Mouse (Mus musculus) limb, embryonic 14.5 days (tissue): ENCODE measurements around the gene Tspan14. TPM values are rescaled to one million over a fixed set of nuclear protein-coding genes. Genes with fewer than 3 reads are reported as not detected.

Experiments
- ATAC-seq: fragments of 200-750 bp; cut with Nextera tagmentation; 2 replicates; pipeline ENCODE4 v1.8.0; 2017; ENCODE audit warnings: low read depth, moderate number of reproducible peaks, moderate TSS enrichment; ENCODE audit not compliant: low FRiP score
- DNase-seq: peaks from one replicate; pipeline ENCODE4 v3.0.0-alpha.2; 2015; ENCODE audit warnings: low spot score
- H3K27ac ChIP-seq: fragments of 300-500 bp; sonication (generic); replicated peaks from 2 replicates; pipeline ENCODE4 v1.5.1; 2014; ENCODE audit warnings: low read depth, mild to moderate bottlenecking, low read length, moderate library complexity, mixed read lengths
- H3K27me3 ChIP-seq: fragments of 300-500 bp; sonication (generic); 2 replicates; pipeline ENCODE4 v1.6.1; 2014; ENCODE audit warnings: low read length, mixed read lengths; ENCODE audit not compliant: control insufficient read depth, insufficient read depth
- H3K36me3 ChIP-seq: fragments of 300-500 bp; sonication (generic); 2 replicates; pipeline ENCODE4 v1.6.1; 2014; ENCODE audit warnings: mild to moderate bottlenecking, low read length, moderate library complexity, mixed read lengths; ENCODE audit not compliant: control insufficient read depth, insufficient read depth
- H3K4me1 ChIP-seq: fragments of 300-500 bp; sonication (generic); 2 replicates; pipeline ENCODE4 v1.6.1; 2014; ENCODE audit warnings: antibody characterized with exemption, low read length, mixed read lengths; ENCODE audit not compliant: control insufficient read depth, insufficient read depth
- H3K4me2 ChIP-seq: fragments of 300-500 bp; sonication (generic); replicated peaks from 2 replicates; pipeline ENCODE4 v1.6.1; 2014; ENCODE audit warnings: low read depth, mild to moderate bottlenecking, low read length, moderate library complexity; ENCODE audit not compliant: severe bottlenecking
- H3K4me3 ChIP-seq: fragments of 300-500 bp; sonication (generic); replicated peaks from 2 replicates; pipeline ENCODE4 v1.5.1; 2014; ENCODE audit warnings: low read length
- H3K9ac ChIP-seq: fragments of 300-500 bp; sonication (generic); 2 replicates; pipeline ENCODE4 v1.6.1; 2014; ENCODE audit warnings: mild to moderate bottlenecking, low read depth, low read length, moderate library complexity; ENCODE audit not compliant: severe bottlenecking
- H3K9me3 ChIP-seq: fragments of 300-500 bp; sonication (generic); 2 replicates; pipeline ENCODE4 v1.6.1; 2016; ENCODE audit warnings: low read length; ENCODE audit not compliant: control insufficient read depth
- POLR2A ChIP-seq: fragments of 200-500 bp; IDR thresholded peaks from 2 replicates; pipeline ENCODE4 v1.8.0; 2012; ENCODE audit warnings: inconsistent platforms, mild to moderate bottlenecking, moderate library complexity, borderline replicate concordance; ENCODE audit not compliant: insufficient read depth, insufficient read length; ENCODE audit errors: extremely low read depth
- WGBS: fragments of 180-500 bp; shearing (Covaris S2); extraction: QIAGEN DNeasy Blood & Tissue Kit; methylation state at CpG from one replicate; pipeline ENCODE4 v1.1.7; 2014; 5-methylcytosine and 5-hydroxymethylcytosine counted together
- polyA plus RNA-seq, 2 experiments: library from polyadenylated mRNA; depleted of rRNA in 1 of 2; stranded (reverse) in 1 of 2; unstranded in 1 of 2; fragments of >200 nt; fragmentation: Nextera tagmentation in 1 of 2; extraction: Ambion mirVana in 1 of 2; gene quantifications; 2 replicates each; pipeline versions ENCODE4 v1.2.1 to v1.2.3; 2012 to 2014

Tspan14 gene
- polyA plus RNA-seq, 2 experiments = 75.2 to 75.5 TPM

- no peak for TF ChIP-seq POLR2A
- peaks cover 73% of the 10 kb centered on the region for H3K36me3 ChIP-seq
- ATAC-seq (no peak), DNase-seq (no peak)
- 89% methylated on average over 9 of the region's 9 CpGs for WGBS
- no peaks in the 10 kb centered on the region for H3K4me1 ChIP-seq
- no peaks in the 10 kb centered on the region for H3K27me3 ChIP-seq
- H3K4me3 ChIP-seq = no peak overlapping the region
- no peak overlapping the region for H3K9ac ChIP-seq
- H3K27ac ChIP-seq = no peak overlapping the region
- H3K9me3 ChIP-seq = no peaks in the 10 kb centered on the region
- H3K4me2 ChIP-seq = no peak overlapping the region
Observed at GRCm38 (mm10) chr14:40908763-40909162, 57.8 kb downstream of the Tspan14 start.

- H3K4me1 ChIP-seq = no peaks in the 10 kb centered on the region
- no peak overlapping the region for H3K9ac ChIP-seq
- TF ChIP-seq POLR2A = no peak
- DNase-seq (no peak), ATAC-seq (no peak)
- H3K27ac ChIP-seq = no peak overlapping the region
- no peaks in the 10 kb centered on the region for H3K27me3 ChIP-seq
- no peaks in the 10 kb centered on the region for H3K9me3 ChIP-seq
- H3K36me3 ChIP-seq = peaks cover 60% of the 10 kb centered on the region
- H3K4me3 ChIP-seq = no peak overlapping the region
- 83% methylated on average over 9 of the region's 9 CpGs for WGBS
- H3K4me2 ChIP-seq = no peak overlapping the region
Observed at GRCm38 (mm10) chr14:40906770-40907169, 59.8 kb downstream of the Tspan14 start.

- Histone ChIP-seq H3K27ac (no peak overlapping the region), H3K9ac (no peak overlapping the region), H3K36me3 (peaks cover 53% of the 10 kb centered on the region), H3K4me1 (no peaks in the 10 kb centered on the region), H3K4me2 (no peak overlapping the region), H3K4me3 (no peak overlapping the region), H3K9me3 (no peaks in the 10 kb centered on the region), H3K27me3 (no peaks in the 10 kb centered on the region)
- DNase-seq (no peak), ATAC-seq (no peak)
- no peak for TF ChIP-seq POLR2A
- WGBS = 92% methylated on average over 8 of the region's 8 CpGs
Observed at GRCm38 (mm10) chr14:40905813-40906212, 60.8 kb downstream of the Tspan14 start.

- WGBS = 83% methylated on average over 12 of the region's 12 CpGs
- no peak for ATAC-seq
- peaks cover 19% of the 10 kb centered on the region for H3K36me3 ChIP-seq
- DNase-seq = no peak
- no peak overlapping the region for H3K4me3 ChIP-seq
- no peak for TF ChIP-seq POLR2A
- no peak overlapping the region for H3K4me2 ChIP-seq
- H3K9ac ChIP-seq = no peak overlapping the region
- no peak overlapping the region for H3K27ac ChIP-seq
- H3K27me3 ChIP-seq = no peaks in the 10 kb centered on the region
- H3K9me3 ChIP-seq = no peaks in the 10 kb centered on the region
- H3K4me1 ChIP-seq = no peaks in the 10 kb centered on the region
Observed at GRCm38 (mm10) chr14:40902307-40903055, 64.1 kb downstream of the Tspan14 start.

- Histone ChIP-seq H3K4me2 (no peak overlapping the region), H3K9ac (no peak overlapping the region), H3K9me3 (no peaks in the 10 kb centered on the region), H3K4me1 (no peaks in the 10 kb centered on the region), H3K36me3 (no peaks in the 10 kb centered on the region), H3K27ac (no peak overlapping the region), H3K27me3 (no peaks in the 10 kb centered on the region), H3K4me3 (no peak overlapping the region)
- DNase-seq (no peak), ATAC-seq (no peak)
- whole genome bisulfite sequencing = 33% methylated on average over 2 of the region's 2 CpGs
- no peak for TF ChIP-seq POLR2A
Observed at GRCm38 (mm10) chr14:40900267-40900666, 66.3 kb downstream of the Tspan14 start.
